Mouse (Mus musculus): ENCODE results near the gene Tmem26. TPM values are rescaled to one million over a fixed set of nuclear protein-coding genes. Genes with fewer than 3 reads are reported as not detected.

Gene Tmem26
- polyA plus RNA-seq, 2 experiments = 0.63 to 1.3 TPM

GRCm38 (mm10) chr10:68782724-68783123, 59.3 kb downstream of the Tmem26 start:
- no peak overlapping the region for H3K4me2 ChIP-seq (ENCODE audit: low read depth)
- no peak for TF ChIP-seq CTCF (IDR thresholded peaks at IDR 0.05; ENCODE audit: low read depth)
- TF ChIP-seq EP300 (IDR thresholded peaks at IDR 0.05; ENCODE audit: low read depth) = no peak
- H3K9me3 ChIP-seq (ENCODE audit: control insufficient read depth, low read length) = no peaks in the 10 kb centered on the region
- no peak overlapping the region for H3K27ac ChIP-seq
- no peaks in the 10 kb centered on the region for H3K36me3 ChIP-seq (replicated peaks; ENCODE audit: control insufficient read depth, insufficient read depth, low read depth)
- no peak overlapping the region for H3K4me3 ChIP-seq (ENCODE audit: insufficient read depth in 1 of 2, low read depth in 2 of 2, low read length in 2 of 2)
- no peaks in the 10 kb centered on the region for H3K4me1 ChIP-seq (replicated peaks; ENCODE audit: control insufficient read depth in 2 of 2, insufficient read depth in 2 of 2, low read length in 1 of 2)
- H3K27me3 ChIP-seq (ENCODE audit: control insufficient read depth, insufficient read depth, low read length) = no peaks in the 10 kb centered on the region
- ATAC-seq (ENCODE audit: insufficient read depth) (no peak), DNase-seq (ENCODE audit: low read depth in 3 of 3, low spot score in 3 of 3) (no peak)
- H3K9ac ChIP-seq (replicated peaks) = no peak overlapping the region
- WGBS (ENCODE audit: insufficient replicate concordance) = 76% methylated on average over 6 of the region's 6 CpGs

DNA sequence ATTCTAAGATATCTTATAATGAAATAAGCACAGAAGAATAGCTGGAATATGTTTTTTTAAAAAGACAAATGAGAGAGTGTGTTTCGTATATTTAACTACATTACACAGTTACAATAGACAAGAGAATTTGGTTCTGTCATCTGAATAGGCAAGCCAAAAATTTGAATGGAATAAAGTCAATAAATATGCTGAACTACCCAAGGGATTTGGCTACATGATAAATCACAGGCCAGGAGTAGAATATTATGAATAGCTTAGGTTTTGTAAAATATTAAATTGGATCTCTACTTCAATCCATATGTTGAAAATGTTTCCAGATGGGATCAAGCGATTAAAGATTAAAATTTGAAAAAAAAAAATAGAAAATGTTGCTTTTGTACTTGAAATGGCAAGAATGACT, 60.4 kb downstream of the Tmem26 start:
- no peak overlapping the region for H3K9ac ChIP-seq (replicated peaks)
- H3K27me3 ChIP-seq (ENCODE audit: control insufficient read depth, insufficient read depth, low read length) = no peaks in the 10 kb centered on the region
- no peaks in the 10 kb centered on the region for H3K4me1 ChIP-seq (replicated peaks; ENCODE audit: control insufficient read depth in 2 of 2, insufficient read depth in 2 of 2, low read length in 1 of 2)
- WGBS (ENCODE audit: insufficient replicate concordance) = 60% methylated on average over 2 of the region's 2 CpGs
- H3K4me2 ChIP-seq (ENCODE audit: low read depth) = no peak overlapping the region
- no peak for TF ChIP-seq CTCF (IDR thresholded peaks at IDR 0.05; ENCODE audit: low read depth)
- no peak for TF ChIP-seq EP300 (IDR thresholded peaks at IDR 0.05; ENCODE audit: low read depth)
- no peak for ATAC-seq (ENCODE audit: insufficient read depth)
- H3K4me3 ChIP-seq (ENCODE audit: insufficient read depth in 1 of 2, low read depth in 2 of 2, low read length in 2 of 2) = no peak overlapping the region
- DNase-seq (ENCODE audit: low read depth in 3 of 3, low spot score in 3 of 3) = no peak
- H3K27ac ChIP-seq = no peak overlapping the region
- H3K36me3 ChIP-seq (replicated peaks; ENCODE audit: control insufficient read depth, insufficient read depth, low read depth) = no peaks in the 10 kb centered on the region
- H3K9me3 ChIP-seq (ENCODE audit: control insufficient read depth, low read length) = no peaks in the 10 kb centered on the region

DNA sequence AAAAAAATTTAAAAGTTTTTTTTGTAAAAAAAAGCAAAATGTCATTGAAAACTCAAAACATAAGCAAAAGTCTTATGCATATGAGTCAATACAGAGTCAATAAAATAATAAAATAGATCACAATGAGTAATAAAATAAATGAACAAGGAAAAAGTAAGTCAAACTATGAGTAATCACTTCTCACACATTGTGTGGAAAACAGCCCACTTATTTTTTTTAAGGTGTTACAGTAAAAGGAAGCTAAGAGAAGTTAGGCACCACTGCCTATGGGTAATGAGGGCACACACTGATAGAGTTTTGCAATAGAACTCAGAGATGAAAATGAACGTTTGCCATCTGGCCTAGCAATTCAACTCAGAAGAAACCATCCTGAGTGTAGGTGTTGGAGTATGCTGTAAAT, 61.0 kb downstream of the Tmem26 start:
- 44% methylated on average over 1 of the region's 1 CpGs for WGBS (ENCODE audit: insufficient replicate concordance)

GRCm38 (mm10) chr10:68795466-68795865, 72.0 kb downstream of the Tmem26 start:
- no peak for ATAC-seq (ENCODE audit: insufficient read depth)

More for the DNA sequence above, 61.0 kb downstream of the Tmem26 start:
- H3K36me3 ChIP-seq (replicated peaks; ENCODE audit: control insufficient read depth, insufficient read depth, low read depth) = no peaks in the 10 kb centered on the region
- TF ChIP-seq EP300 (IDR thresholded peaks at IDR 0.05; ENCODE audit: low read depth) = no peak
- no peak for TF ChIP-seq CTCF (IDR thresholded peaks at IDR 0.05; ENCODE audit: low read depth)
- no peak overlapping the region for H3K4me2 ChIP-seq (ENCODE audit: low read depth)
- no peak overlapping the region for H3K27ac ChIP-seq
- no peak overlapping the region for H3K9ac ChIP-seq (replicated peaks)
- no peaks in the 10 kb centered on the region for H3K27me3 ChIP-seq (ENCODE audit: control insufficient read depth, insufficient read depth, low read length)
- no peak for ATAC-seq (ENCODE audit: insufficient read depth)
- no peak overlapping the region for H3K4me3 ChIP-seq (ENCODE audit: insufficient read depth in 1 of 2, low read depth in 2 of 2, low read length in 2 of 2)
- DNase-seq (ENCODE audit: low read depth in 3 of 3, low spot score in 3 of 3) = no peak
- H3K9me3 ChIP-seq (ENCODE audit: control insufficient read depth, low read length) = no peaks in the 10 kb centered on the region
- H3K4me1 ChIP-seq (replicated peaks; ENCODE audit: control insufficient read depth in 2 of 2, insufficient read depth in 2 of 2, low read length in 1 of 2) = no peaks in the 10 kb centered on the region

DNA sequence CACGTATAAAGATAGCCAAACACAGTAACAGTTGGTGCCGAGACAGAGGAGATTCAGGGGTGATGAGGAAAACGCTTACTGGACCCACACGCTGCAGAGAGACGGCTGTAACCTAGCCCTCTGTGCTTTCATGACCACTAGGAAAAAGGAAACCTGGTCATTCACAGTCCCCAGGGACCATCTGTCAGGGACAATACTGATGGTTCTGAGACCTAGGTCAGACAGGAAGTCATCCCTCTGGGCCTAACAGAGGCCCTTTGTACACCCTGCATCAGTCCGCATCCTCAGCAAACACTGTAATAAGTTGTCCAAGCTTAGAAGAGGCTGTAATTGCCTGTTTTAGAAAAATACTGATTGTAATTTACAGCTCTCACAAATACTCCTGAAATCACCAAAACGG, 76.4 kb downstream of the Tmem26 start:
- WGBS (ENCODE audit: insufficient replicate concordance) = 65% methylated on average over 7 of the region's 7 CpGs
- Histone ChIP-seq H3K4me1 (replicated peaks; ENCODE audit: control insufficient read depth in 2 of 2, insufficient read depth in 2 of 2, low read length in 1 of 2) (no peaks in the 10 kb centered on the region), H3K27ac (no peak overlapping the region), H3K9me3 (ENCODE audit: control insufficient read depth, low read length) (no peaks in the 10 kb centered on the region), H3K4me3 (ENCODE audit: insufficient read depth in 1 of 2, low read depth in 2 of 2, low read length in 2 of 2) (no peak overlapping the region), H3K27me3 (ENCODE audit: control insufficient read depth, insufficient read depth, low read length) (no peaks in the 10 kb centered on the region), H3K4me2 (ENCODE audit: low read depth) (no peak overlapping the region), H3K9ac (replicated peaks) (no peak overlapping the region), H3K36me3 (replicated peaks; ENCODE audit: control insufficient read depth, insufficient read depth, low read depth) (no peaks in the 10 kb centered on the region)
- DNase-seq (ENCODE audit: low read depth in 3 of 3, low spot score in 3 of 3) = no peak
- TF ChIP-seq CTCF (IDR thresholded peaks at IDR 0.05; ENCODE audit: low read depth) (no peak), EP300 (IDR thresholded peaks at IDR 0.05; ENCODE audit: low read depth) (no peak)
- ATAC-seq (ENCODE audit: insufficient read depth) = no peak

More at GRCm38 (mm10) chr10:68795466-68795865, 72.0 kb downstream of the Tmem26 start:
- no peaks in the 10 kb centered on the region for H3K36me3 ChIP-seq (replicated peaks; ENCODE audit: control insufficient read depth, insufficient read depth, low read depth)
- TF ChIP-seq CTCF (IDR thresholded peaks at IDR 0.05; ENCODE audit: low read depth) (no peak), EP300 (IDR thresholded peaks at IDR 0.05; ENCODE audit: low read depth) (no peak)
- no peak overlapping the region for H3K4me2 ChIP-seq (ENCODE audit: low read depth)
- H3K9me3 ChIP-seq (ENCODE audit: control insufficient read depth, low read length) = no peaks in the 10 kb centered on the region
- H3K9ac ChIP-seq (replicated peaks) = no peak overlapping the region
- H3K4me1 ChIP-seq (replicated peaks; ENCODE audit: control insufficient read depth in 2 of 2, insufficient read depth in 2 of 2, low read length in 1 of 2) = no peaks in the 10 kb centered on the region
- 20% methylated on average over 3 of the region's 3 CpGs for WGBS (ENCODE audit: insufficient replicate concordance)
- H3K4me3 ChIP-seq (ENCODE audit: insufficient read depth in 1 of 2, low read depth in 2 of 2, low read length in 2 of 2) = no peak overlapping the region
- H3K27me3 ChIP-seq (ENCODE audit: control insufficient read depth, insufficient read depth, low read length) = no peaks in the 10 kb centered on the region
- peak in 1 of 3 experiments; percentile 1 for DNase-seq (ENCODE audit: low read depth in 3 of 3, low spot score in 3 of 3)
- H3K27ac ChIP-seq = no peak overlapping the region
